Mouse (Mus musculus) spleen, adult 2 months (tissue): ENCODE measurements around the gene Sdf4.

Source experiments
- CTCF ChIP-seq: fragments of 200-500 bp; IDR thresholded peaks from 2 replicates; pipeline ENCODE4 v1.5.1; 2011; ENCODE audit warnings: mild to moderate bottlenecking, inconsistent platforms; ENCODE audit not compliant: insufficient read depth, insufficient read length, insufficient replicate concordance; ENCODE audit errors: extremely low read depth
- POLR2A ChIP-seq: fragments of 200-500 bp; IDR thresholded peaks from 2 replicates; pipeline ENCODE4 v1.6.1; 2011; ENCODE audit warnings: low read depth, low read length, inconsistent platforms

DNA sequence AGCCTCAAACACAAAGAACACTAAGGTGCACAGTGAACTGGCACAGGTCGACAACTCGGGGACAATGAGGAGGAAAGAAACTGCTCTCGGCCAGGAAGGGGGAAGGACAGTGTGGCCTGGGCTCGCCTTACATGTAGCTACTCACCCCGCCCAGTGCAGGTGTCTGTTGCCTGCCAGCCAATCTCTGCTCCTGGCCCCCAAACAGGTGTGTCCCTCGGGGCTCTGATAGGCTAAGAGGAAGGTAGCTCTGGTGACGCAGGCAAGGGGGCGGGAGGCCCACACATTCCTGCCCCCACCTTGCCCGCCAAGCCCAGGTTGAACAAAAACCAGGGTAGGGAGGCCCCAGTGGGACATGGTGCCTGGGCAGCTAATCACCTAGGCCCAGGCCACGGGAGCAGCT is 67.0 kb downstream of the Sdf4 start:
- TF ChIP-seq CTCF (no peak), POLR2A (no peak)
